Mouse (Mus musculus) layer of hippocampus, postnatal 25 days (tissue): ENCODE results near the gene Diras1. TPM values are rescaled to one million over a fixed set of nuclear protein-coding genes. Genes with fewer than 3 reads are reported as not detected.

Source experiments
- DNase-seq, 2 experiments: peaks; one replicate each; pipeline ENCODE4 v3.0.0; 2022; ENCODE audit warnings: mixed read lengths in 2 of 2, low spot score in 1 of 2; ENCODE audit errors: extremely low spot score in 1 of 2
- total RNA-seq, 2 experiments: library from RNA; stranded (reverse); gene quantifications; 2 replicates each; pipeline ENCODE4 v1.2.3; 2021

Gene Diras1
- total RNA-seq, 2 experiments from 2014 or later: 98.7 to 103 TPM

DNA sequence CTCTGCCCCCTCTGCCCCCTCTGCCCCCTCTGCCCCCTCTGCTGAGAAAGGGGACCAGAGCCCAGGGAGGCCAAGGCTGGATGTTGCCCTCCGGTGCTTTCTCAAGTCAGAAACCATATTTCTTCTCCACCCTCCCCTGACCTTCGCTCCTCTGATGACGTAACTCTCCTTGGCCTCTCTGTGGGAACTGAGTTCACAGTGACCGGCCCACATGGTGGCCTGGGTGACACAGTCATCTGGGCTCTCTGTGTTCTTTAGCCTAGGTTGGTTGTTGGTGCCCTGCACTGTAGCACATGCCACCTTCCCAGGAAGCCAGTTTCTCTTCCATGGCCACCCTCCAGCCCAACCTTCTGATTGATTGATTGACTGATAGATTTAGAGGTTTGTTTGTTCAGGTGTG is 43.1 kb downstream of the Diras1 start:
- DNase-seq: no peak

DNA sequence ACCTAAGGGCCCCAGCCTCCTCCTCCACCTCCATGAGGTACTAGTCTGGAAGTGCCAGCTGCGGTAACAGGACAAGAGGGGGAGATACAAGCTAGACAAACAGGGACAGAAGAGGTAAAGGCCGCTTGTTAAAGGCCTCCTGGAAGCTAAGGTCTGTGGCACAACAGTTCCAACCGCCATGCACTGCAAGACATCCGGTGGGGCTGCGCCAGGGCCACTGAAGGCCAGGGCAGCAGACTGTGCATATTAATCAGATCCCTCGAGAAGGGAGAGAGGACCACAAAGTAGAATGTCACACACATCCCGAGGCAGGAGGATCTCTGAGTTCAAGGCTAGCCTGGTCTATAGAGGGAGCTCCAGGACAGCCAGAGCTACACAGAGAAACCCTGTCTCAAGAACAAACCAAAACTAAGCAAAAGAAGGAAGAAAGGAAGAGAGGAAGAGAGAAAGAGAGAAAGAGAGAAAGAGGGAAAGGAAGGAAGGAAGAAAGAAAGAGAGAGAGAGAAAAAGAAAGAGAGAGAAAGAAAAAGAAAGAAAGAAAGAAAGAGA is 43.8 kb downstream of the Diras1 start:
- DNase-seq: no peak

DNA sequence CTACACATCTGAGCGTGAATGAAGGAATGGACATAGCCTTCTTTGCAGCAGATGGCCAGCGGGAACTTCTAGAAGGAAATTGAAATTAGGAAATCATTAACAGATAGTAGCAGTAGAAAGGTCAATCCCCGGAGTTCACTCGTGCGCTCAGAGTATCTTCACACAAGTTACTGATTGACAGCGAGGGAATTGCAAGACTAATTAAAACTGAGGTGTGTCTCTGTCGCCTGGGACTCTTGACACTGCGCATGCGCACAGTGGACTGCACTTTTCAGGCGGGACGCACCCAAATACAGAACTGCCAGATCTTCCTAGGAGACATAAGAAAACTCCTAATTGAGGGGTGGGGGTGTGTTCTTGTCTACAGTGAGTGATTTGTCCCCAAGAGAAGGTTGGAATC is 50.0 kb downstream of the Diras1 start:
- no peak for DNase-seq

DNA sequence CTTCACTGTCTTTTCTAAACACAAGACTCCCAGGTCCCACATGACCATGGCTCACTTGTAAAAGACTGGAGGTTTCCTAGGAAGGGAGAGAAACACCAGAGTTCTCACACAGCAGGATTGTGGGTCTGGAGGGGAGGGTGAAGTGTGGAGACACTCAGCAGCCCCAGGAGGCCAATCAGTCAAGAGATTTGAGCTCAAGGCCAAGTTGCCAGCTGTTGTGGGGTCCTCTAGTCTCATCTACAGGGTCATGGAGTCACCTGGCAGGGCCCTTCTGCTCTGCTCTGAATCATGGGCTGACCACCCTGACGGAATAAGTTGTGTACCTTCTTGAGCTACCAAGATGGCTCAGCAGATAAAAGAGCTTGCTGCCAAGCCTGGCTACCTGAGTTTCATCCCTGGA is 51.7 kb downstream of the Diras1 start:
- no peak for DNase-seq

DNA sequence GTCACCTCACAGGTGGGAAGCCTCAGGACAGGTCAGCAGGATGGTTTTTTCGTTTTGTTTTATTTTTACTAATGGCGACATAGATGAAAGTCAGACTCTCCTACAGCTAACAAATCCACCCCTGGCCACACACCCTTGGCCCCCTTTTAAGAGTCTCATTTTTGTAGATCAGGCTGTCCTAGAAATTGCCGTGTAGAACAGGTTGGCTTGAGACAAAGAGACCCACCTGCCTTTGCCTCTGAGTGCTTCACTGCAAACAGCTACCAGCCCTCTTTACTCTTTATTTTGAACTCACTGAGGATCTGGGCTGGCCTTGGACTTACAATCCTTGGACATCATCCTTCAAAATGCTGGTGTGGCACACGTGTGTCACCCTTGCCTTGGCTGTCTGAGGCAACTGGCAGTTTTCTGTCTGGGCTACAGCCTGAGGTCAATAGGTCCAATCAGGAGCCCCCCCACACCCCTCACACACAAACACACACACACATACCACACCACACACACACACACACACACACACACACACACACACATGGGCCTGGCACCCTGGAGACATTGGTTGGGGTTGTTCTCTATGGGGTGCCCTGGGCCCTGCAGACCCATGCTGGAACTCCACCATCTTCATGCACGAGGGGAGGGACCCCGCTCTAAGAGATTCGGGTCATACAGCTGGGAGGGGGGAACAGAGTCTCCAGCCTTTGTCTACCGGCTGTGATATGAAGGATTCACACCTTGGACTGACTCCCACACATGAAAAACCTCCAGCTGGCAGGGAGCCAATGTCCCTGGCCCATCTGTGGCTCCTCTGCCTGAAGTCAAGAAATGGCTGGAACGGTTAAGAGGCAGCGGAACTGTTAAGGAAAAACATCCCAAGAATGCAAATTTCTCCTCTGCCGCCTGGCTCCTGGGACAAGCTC is 53.1 kb downstream of the Diras1 start:
- no peak for DNase-seq

DNA sequence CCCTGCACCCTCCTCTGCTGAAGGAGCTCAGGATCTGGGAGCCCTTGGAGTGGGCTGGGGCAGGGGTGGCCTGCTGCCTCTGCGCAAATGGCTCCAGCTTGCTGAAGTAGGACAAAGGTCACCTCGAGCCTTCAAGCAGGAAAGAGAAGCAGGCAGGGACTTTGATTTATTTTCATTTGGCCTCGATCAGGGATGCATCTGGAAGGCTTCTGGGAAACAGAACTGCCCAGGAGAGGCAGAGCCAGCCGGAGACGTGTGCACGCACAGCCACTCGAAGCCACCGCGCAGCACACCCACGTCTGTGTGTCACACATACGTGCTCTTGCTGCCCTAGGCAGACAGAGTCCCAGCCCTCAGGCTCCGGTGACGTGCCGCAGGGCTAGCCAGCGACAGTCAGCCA is 53.9 kb downstream of the Diras1 start:
- no peak for DNase-seq

DNA sequence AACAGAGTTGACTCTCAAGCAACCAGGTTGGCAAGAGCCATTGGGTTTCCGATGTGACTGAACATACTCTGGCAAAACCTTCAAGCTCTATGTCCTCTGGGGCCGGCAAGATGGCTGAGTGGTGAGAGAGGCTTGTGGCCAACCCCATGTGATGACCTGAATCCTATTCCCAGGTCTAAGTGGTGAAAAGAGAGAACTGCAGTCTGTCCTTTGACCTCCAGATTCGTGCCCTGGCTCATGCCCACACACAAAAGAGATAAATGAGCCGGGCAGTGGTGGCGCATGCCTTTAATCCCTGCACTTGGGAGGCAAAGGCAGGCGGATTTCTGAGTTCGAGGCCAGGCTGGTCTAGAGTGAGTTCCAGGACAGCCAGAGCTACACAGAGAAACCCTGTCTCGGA is 55.3 kb downstream of the Diras1 start:
- no peak for DNase-seq

Other genes starting within 250 kb of the Diras1 start
- gene Sf3a2, start 227.5 kb downstream of the Diras1 start, total RNA-seq: 10 to 100 TPM; 46.2 to 52.0 TPM
- 10 to 100 TPM; 63.6 to 71.6 TPM for gene Plekhj1, start 227.0 kb downstream of the Diras1 start, total RNA-seq
- gene Amh, start 220.4 kb downstream of the Diras1 start, total RNA-seq: 1 to 10 TPM; 2.3 to 3.2 TPM
- 1 to 10 TPM; 2.5 to 3.5 TPM for gene Jsrp1, start 212.2 kb downstream of the Diras1 start, total RNA-seq
- gene Oaz1, start 199.0 kb downstream of the Diras1 start, total RNA-seq: 100 to 1,000 TPM; 491 to 550 TPM
- 10 to 100 TPM; 38.3 to 39.9 TPM for gene Lingo3, start 181.6 kb downstream of the Diras1 start, total RNA-seq
- gene Lsm7, start 170.5 kb downstream of the Diras1 start, total RNA-seq: 10 to 100 TPM; 41.5 to 43.8 TPM
- 10 to 100 TPM; 61.5 to 65.7 TPM for gene Sppl2b, start 170.4 kb downstream of the Diras1 start, total RNA-seq
- under 1 TPM; 0.40 to 0.62 TPM for gene Tmprss9, start 153.8 kb downstream of the Diras1 start, total RNA-seq
- gene Timm13, start 124.7 kb downstream of the Diras1 start, total RNA-seq: 100 to 1,000 TPM; 145 to 167 TPM
- 10 to 100 TPM; 17.5 to 19.6 TPM for gene Lmnb2, start 107.4 kb downstream of the Diras1 start, total RNA-seq
- gene Gadd45b, start 95.6 kb downstream of the Diras1 start, total RNA-seq: 10 to 100 TPM; 15.0 to 16.7 TPM
- gene Gng7, start 10.7 kb downstream of the Diras1 start, total RNA-seq: 100 to 1,000 TPM; 180 to 184 TPM
- 10 to 100 TPM; 67.5 to 74.9 TPM for gene Slc39a3, start 11.8 kb upstream of the Diras1 start, total RNA-seq
- gene Sgta, start 34.5 kb upstream of the Diras1 start, total RNA-seq: 100 to 1,000 TPM; 171 to 178 TPM
- 10 to 100 TPM; 51.3 to 54.6 TPM for gene Thop1, start 44.4 kb upstream of the Diras1 start, total RNA-seq
- under 1 TPM; 0.81 to 0.94 TPM for gene Creb3l3, start 73.2 kb upstream of the Diras1 start, total RNA-seq
- gene Map2k2, start 80.3 kb upstream of the Diras1 start, total RNA-seq: 100 to 1,000 TPM; 123 to 127 TPM
- 100 to 1,000 TPM in 1 of 2 experiments, 10 to 100 TPM in 1; 94.7 to 101 TPM for gene Zbtb7a, start 109.6 kb upstream of the Diras1 start, total RNA-seq
- 10 to 100 TPM; 28.2 to 28.9 TPM for gene Pias4, start 142.3 kb upstream of the Diras1 start, total RNA-seq
- 100 to 1,000 TPM; 896 to 944 TPM for gene Eef2, start 151.0 kb upstream of the Diras1 start, total RNA-seq
- gene Dapk3, start 157.3 kb upstream of the Diras1 start, total RNA-seq: 10 to 100 TPM; 71.7 to 71.8 TPM
- not detected for gene 4930442H23Rik, start 158.2 kb upstream of the Diras1 start, total RNA-seq
- gene Nmrk2, start 176.4 kb upstream of the Diras1 start, total RNA-seq: under 1 TPM; 0.19 to 0.20 TPM
- gene Atcay, start 205.2 kb upstream of the Diras1 start, total RNA-seq: 100 to 1,000 TPM; 154 to 155 TPM
- gene Zfr2, start 207.5 kb upstream of the Diras1 start, total RNA-seq: 10 to 100 TPM; 55.6 to 69.0 TPM
- 100 to 1,000 TPM; 222 to 244 TPM for gene Matk, start 227.3 kb upstream of the Diras1 start, total RNA-seq
- 10 to 100 TPM; 38.6 to 44.0 TPM for gene Mrpl54, start 241.3 kb upstream of the Diras1 start, total RNA-seq
- gene Apba3, start 241.3 kb upstream of the Diras1 start, total RNA-seq: 10 to 100 TPM; 35.4 to 39.5 TPM